Mouse (Mus musculus): ENCODE measurements around the gene Ahdc1. TPM values are rescaled to one million over a fixed set of nuclear protein-coding genes. Genes with fewer than 3 reads are reported as not detected.

Ahdc1 gene
- total RNA-seq, 2 experiments from 2014 or later: 88.6 to 96.3 TPM

- no peak for DNase-seq (ENCODE audit: low spot score in 2 of 2)
Measured at GRCm38 (mm10) chr4:133015710-133016651, 4.9 kb downstream of the Ahdc1 start.

DNA sequence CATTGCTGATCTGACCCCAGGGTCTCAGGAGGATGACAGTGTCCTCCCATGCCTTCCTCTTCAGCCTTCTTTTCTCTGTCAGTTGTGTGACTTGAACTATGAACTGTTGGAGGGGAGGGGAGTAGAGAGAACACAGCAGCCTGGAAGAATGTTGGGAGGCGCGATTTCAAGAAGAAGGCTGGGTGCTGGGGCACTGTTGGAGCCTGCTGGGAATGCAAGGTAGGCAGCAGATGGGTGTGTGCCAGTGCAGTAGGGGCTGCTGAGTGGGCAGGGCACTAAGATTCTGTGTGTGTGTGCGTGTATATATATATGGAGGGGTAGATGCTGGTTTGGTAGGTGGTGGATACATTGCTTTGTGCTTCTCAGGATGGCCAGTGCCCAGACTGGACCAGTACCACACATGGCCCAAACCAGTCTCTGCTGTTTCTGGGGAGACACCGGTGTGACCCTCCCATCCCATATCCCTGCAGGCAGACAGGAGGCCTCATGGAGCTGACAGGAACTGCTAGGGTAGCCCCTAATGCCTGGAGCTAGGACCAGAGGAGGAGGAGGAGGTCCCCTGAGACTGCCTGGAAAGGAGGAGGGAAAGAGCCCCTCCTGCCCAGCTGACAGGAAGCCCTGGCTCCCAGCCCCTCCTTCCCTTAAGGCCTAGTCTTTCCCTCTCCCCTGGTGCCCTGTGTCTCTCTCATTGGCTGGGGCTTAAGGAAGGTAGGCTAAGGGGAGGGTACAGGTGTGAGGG lies 5.8 kb downstream of the Ahdc1 start:
- DNase-seq (ENCODE audit: low spot score in 2 of 2): no peak

DNA sequence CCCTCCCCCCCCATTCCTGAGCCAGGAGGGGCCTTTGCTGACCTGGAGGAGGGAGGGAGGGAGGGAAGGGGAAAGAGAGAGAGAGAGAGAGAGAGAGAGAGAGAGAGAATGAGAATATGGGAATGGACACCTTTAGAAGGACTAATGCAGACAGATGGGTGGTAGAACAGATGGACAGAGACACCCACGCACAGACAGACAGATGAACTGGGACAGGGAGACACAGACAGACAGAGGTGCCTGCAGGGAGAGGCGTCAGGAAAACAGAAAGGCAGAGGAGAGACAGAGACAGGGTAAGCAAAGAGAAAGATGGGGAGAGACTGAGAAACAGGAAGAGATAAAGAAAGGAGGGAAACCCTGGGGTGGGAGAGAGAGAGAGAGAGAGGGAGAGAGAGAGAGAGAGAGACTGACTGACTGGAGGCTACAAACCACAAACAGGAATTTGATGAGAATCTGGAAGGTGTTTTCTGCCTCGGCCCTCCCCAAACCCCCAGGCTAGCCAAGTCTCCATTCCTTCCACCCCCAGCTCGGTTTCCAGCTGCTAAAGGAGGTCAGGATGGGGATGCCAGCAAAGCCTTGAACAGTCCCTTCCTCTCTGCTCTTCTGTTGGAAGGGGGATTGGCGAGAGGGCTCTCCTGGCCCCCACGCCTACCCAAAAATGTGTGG lies 6.7 kb downstream of the Ahdc1 start:
- no peak for DNase-seq (ENCODE audit: low spot score in 2 of 2)

- DNase-seq (ENCODE audit: low spot score in 2 of 2): no peak
Measured at GRCm38 (mm10) chr4:133018263-133018798, 7.3 kb downstream of the Ahdc1 start.

GRCm38 (mm10) chr4:133020721-133021120 lies 9.7 kb downstream of the Ahdc1 start:
- DNase-seq (ENCODE audit: low spot score in 2 of 2): no peak

DNA sequence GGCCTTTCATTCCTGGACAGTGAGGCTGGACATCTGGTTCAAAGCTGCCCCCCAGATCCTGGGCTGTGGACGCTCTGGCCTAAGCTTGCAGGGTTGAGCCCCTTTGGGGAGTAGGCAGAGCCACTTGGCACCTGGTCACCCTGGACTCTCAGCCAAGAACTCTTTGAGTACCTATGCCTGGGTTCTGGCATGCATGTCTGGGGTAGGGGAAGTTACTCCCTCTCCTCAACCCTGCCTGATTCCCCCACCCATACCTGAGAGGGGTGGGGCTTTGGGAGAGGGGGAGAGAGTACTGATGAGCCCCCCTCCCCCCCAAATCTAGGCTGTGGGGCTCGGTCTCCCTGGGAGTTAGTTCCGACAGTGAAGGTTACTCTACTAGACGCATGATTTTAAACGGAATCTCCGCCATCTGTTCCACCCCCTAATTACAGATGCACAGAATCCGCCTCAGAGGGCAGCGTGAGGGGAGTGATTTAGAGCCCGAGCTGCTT lies 10.2 kb downstream of the Ahdc1 start:
- no peak for DNase-seq (ENCODE audit: low spot score in 2 of 2)

- peak in 1 of 2 experiments; percentile 2 for DNase-seq (ENCODE audit: low spot score in 2 of 2)
Measured at GRCm38 (mm10) chr4:133022217-133022616, 11.2 kb downstream of the Ahdc1 start.

DNA sequence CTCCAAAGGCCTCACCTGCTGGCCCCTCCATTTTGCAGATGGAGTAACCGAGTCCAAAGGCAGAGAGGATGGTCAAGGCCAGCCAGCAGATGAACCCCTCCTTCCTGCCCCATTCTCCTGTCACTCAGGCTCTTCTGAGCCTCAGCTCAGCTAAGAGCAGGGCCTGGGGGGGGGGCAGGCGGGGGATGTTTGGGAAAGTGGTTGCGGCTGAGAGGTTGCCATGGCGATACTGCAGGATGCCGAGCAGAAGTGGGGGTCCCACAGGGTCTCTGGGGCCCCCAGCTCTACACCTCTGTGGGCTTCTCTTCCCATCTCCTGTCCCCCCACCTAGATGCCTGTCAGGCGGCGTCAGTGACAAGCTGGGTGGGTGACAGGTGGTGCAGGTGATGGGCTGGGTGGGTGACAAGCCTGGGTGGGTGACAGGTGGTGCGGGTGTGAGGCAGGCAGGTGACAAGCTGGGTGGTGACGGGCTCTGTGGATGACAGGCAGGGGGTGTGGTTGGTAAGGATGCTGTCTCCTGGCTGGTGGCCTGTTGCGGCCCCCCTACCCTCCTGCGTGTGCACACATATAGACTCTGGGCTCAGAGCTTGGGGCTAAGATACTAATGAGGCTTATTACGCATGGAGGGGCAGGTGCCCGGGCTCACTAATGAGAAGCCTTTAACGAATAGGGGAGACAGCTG lies 12.0 kb downstream of the Ahdc1 start:
- no peak for DNase-seq (ENCODE audit: low spot score in 2 of 2)

- no peak for DNase-seq (ENCODE audit: low spot score in 2 of 2)
Measured at GRCm38 (mm10) chr4:133023636-133024035, 12.6 kb downstream of the Ahdc1 start.

- no peak for DNase-seq (ENCODE audit: low spot score in 2 of 2)
Measured at GRCm38 (mm10) chr4:133024404-133024803, 13.3 kb downstream of the Ahdc1 start.

DNA sequence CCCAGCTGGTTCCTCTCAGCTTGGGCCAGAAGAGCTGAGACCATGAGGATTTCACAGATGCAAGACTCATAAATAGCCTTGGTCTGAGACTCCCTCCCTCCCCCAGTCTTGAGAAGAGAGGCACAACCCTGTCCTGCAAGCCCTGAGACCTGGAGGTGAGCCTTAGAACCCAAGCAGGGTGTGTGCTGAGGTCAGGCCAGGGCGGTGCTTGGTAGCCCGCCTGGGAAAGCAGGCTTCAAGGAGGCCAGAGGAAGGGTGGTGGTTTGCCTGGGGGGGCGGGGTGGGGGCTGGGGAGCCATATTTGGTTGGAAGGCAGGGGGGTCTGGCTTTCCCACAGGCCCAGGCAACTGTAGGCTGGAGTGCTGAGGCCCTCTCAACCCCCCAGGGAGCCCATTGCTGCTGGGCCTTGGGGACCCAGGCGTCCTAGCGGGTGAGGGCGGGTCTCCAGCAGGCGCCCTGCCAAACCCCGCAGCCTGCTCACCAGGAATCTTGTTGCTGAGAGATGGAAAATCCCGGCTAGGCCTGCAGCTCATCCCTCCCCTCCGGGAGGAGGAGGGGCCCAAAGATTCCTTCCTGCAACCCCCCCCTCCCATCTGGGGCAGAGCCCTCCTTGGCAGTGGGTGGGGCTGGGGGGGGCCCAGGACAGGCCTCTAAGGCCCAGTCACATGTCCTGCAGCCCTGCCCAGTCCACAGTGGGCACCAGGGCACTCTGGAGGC lies 14.1 kb downstream of the Ahdc1 start:
- no peak for DNase-seq (ENCODE audit: low spot score in 2 of 2)

GRCm38 (mm10) chr4:133026272-133026671 lies 15.2 kb downstream of the Ahdc1 start:
- no peak for DNase-seq (ENCODE audit: low spot score in 2 of 2)

DNA sequence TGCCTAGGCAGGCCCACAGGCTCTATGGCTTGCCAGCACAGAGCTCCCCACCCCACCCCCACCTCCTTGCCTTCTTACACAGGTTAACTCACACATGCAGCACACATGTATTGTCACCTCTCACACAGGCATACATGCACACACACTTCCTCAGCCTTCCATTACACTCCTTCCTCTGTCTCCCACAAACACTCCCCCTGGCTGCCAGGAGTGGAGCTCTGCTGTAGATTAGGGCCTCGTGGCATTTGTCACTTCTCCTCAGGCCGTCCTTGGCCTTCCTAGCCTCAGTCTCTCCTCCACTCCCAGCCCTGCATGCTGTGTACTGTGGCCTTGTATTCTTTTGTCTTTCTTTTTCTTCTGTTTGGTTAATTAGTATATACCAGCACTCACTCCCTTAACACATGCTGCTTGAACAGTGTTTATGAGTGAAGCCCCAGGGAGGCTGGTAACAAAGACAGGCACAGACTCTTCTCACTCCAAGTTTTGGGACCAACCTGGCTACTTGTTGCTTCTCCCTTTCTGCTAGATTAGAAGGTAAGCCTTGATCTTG lies 15.8 kb downstream of the Ahdc1 start:
- no peak for DNase-seq (ENCODE audit: low spot score in 2 of 2)

DNA sequence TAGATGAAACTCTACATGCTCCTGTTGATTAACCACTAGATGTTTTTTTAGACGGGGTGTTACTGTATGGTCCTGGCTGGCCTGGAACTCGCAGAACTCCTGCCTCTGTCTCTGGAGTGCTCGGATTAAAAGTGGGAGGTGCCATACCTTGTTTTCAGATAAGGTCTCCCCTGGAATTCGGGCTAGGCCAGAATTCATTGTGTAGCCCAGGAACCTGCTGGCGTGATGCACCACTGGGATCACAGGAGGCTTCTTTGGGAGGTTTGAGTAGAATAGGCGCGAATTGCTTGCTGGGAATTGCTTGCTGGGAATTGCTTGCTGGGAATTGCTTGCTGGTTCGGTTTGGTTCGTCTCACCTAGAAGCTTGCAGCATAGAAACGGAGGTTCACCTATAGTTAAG lies 16.7 kb downstream of the Ahdc1 start:
- DNase-seq (ENCODE audit: low spot score in 2 of 2): no peak

- no peak for DNase-seq (ENCODE audit: low spot score in 2 of 2)
Measured at GRCm38 (mm10) chr4:133028193-133028592, 17.1 kb downstream of the Ahdc1 start.

DNA sequence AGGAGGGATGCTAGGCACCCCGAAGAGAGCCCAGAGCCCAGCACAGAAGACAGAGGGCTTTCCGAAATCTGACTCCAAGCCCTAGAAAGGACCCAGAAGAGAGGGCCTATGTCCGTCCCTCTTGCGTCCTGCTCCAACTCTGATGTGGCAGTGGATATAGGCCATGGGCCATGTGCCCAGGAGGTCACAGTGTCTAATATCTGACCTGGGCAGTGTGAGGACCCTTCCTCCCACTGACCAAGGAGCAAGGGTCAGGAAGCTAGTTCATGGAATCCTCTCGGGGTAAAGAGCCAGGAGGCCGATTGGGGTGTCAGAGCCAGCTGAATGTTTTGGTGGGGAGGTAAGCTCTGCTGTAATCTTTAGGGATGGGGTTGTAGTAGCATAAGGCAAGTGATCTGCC lies 17.8 kb downstream of the Ahdc1 start:
- DNase-seq (ENCODE audit: low spot score in 2 of 2): no peak

- no peak for DNase-seq (ENCODE audit: low spot score in 2 of 2)
Measured at GRCm38 (mm10) chr4:133032410-133033095, 21.5 kb downstream of the Ahdc1 start.

DNA sequence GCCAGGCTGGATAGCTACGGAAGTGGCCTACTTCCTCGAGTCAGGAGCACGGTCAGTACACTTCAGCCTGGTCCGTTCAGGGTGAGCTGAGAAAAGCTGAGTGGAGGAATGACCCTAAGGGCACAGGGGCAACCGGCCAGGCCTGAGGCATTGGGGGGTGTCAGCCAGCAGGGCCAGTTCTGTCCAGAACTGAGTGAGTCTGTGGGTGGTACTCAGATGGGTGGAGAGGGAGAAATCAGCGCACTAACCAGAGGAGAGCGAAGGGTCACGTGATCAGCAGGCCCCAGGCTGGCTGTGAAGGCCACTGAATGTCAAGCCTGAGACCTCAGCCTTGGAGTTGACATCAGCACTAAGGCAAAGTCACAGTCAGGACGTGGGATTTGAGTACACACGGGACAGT lies 23.4 kb downstream of the Ahdc1 start:
- no peak for DNase-seq (ENCODE audit: low spot score in 2 of 2)

DNA sequence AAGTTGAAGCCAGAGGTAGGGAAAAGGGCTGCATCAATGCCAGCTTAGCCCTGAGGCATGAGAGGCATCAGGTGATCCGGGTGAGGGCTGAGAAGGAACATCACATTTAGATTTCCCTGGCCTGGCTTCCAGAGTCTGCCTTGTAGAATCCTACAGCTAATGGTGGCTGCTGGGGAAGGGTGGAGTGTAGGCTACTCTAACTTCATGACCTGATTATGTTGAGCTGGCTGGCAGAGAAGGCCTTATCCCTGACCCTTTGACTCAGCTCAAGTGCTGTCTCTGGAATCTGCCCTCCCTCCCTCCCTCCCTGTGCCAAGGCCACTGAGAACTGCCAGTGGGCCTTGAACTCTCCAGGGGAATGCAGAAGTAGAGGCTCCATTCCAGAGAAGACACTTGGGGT lies 24.4 kb downstream of the Ahdc1 start:
- no peak for DNase-seq (ENCODE audit: low spot score in 2 of 2)
